Mouse (Mus musculus) CH12F3 (cell line): ENCODE measurements around the gene Tnfsfm13.
"Not testable (repeated sequence)": the region's sequence is repeated elsewhere in the genome, so short reads cannot be mapped to it uniquely, and the experiment has no call there.

Source experiments
- in situ Hi-C: fragments of 300-500 bp; cut with MboI; formaldehyde crosslinking; loops from 2 replicates; pipeline ENCODE4 v1.14.3; 2020; ENCODE audit warnings: low sequenced_read_pairs

The Tnfsfm13 gene

DNA sequence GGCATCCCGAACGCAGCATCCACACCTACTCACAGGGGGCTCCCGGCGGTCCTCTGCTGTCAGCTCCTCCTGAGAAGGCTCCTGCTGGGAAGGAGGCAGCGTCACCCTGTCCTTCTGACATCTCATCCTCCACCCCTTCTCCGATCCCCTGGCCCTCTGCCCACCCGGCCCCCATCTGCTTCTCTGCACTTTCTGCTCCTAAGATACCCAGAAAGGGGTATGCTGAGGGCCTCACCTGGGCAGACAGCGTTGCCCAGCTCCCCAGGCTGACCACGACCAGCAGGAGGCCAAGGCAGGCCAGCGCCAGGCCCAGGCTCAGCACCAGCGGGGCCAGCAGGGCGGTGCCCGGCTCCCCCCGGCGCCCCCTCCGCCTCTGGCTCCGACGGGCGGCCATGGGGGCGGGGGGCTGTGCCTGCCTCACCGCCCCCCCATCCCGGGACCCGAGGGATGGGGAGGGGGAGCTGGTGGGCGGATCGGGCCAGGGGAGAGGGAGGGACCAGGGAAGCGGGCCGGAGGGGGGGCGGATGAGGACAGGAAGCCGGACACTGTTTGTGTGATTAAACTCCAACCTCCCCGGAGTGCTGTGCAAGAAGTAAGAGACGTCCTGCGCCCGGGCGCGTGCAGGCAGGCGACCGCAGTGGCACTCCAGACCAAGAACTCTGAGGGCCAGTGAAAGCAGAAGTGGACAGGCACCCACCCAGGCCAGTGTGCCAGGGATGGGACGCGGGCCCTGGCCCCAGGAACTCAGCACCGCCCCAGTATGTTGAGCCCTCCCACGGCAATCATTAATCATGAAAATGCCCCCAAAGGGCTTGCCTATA, at the start of gene Tnfsfm13, which contains the start of gene Tnfsf12:
Gene Tnfsfm13, minus strand, starts transcription at position 738 of the 821 bp plus-strand sequence.
Gene Tnfsf12, minus strand, starts transcription at position 489 of the 821 bp plus-strand sequence.
- in situ Hi-C loops = no loop called here

- in situ Hi-C loops = not testable (repeated sequence)
Observed at GRCm38 (mm10) chr11:69731408-69731807, 35.5 kb upstream of the Tnfsfm13 start.

DNA sequence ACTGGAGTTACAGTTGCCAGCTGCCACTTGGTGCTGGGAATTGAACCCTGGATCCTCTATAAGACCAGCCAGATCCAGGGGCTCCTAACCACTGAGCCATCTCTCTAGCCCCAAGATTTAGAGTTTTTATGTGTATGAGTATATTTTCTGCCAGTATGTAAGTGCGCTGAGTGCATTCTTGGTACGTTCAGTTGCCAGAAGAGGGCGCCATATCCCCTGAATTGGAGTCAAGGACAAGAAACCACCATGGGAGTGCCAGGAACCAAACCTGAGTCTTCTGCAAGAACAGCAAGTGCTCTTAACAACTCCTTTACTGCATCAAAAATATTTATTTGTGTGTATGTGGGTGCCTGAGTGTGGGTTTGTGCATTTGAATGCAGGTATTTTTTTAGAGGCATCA, 33.2 kb upstream of the Tnfsfm13 start:
- in situ Hi-C loops = no loop called here

GRCm38 (mm10) chr11:69725951-69726350, 30.1 kb upstream of the Tnfsfm13 start:
- in situ Hi-C loops = no loop called here

GRCm38 (mm10) chr11:69723074-69723473, 27.2 kb upstream of the Tnfsfm13 start:
- in situ Hi-C loops = no loop called here

DNA sequence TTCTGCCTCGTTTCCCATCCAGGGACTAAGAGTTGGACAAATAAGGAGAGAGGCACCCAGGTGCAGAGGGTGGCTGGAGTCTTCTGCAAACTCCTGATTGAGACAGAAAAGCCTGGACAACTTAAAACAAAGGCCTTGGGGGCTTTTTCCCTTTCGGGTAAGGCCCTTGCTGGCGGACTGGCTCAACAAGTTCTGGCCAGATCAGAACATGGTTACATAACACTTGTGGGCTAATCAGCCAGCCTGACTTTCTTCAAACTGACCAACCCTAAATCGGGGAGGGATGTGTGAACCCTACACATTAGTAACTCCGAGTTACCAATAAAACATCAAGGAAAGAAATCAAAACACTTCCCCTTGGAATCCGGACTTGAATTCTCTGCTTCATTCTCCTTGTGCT, 25.0 kb upstream of the Tnfsfm13 start:
- in situ Hi-C loops = no loop called here

- in situ Hi-C loops = no loop called here
Observed at GRCm38 (mm10) chr11:69719423-69719822, 23.5 kb upstream of the Tnfsfm13 start.

- in situ Hi-C loops = no loop called here
Observed at GRCm38 (mm10) chr11:69718661-69719060, 22.8 kb upstream of the Tnfsfm13 start.

- in situ Hi-C loops = no loop called here
Observed at GRCm38 (mm10) chr11:69716953-69717352, 21.1 kb upstream of the Tnfsfm13 start.

DNA sequence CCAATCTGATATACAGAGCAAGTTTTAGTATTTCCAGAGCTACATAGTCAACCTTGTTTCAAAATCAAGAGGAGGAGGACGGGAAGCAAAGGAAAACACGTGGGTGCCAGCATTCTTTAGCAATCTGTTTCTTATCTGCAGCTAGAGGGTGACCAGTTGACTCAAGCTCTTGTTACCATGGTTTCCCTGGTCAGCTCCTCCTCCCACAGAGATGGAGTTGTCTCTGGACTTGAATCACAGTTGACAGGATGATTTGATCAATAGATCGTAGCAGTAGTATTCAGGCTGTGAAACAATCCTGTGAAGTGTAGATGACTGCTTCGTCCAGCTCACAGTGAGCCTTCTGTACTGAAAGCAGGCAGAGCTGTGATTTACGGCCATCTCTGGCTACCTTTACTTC, 20.0 kb upstream of the Tnfsfm13 start:
- in situ Hi-C loops = no loop called here

GRCm38 (mm10) chr11:69715482-69715881, 19.6 kb upstream of the Tnfsfm13 start:
- in situ Hi-C loops = no loop called here

- in situ Hi-C loops = no loop called here
Observed at GRCm38 (mm10) chr11:69714636-69715329, 18.9 kb upstream of the Tnfsfm13 start.

- in situ Hi-C loops = no loop called here
Observed at GRCm38 (mm10) chr11:69712954-69713672, 17.2 kb upstream of the Tnfsfm13 start.

GRCm38 (mm10) chr11:69711082-69711481, 15.2 kb upstream of the Tnfsfm13 start:
- in situ Hi-C loops = no loop called here

- in situ Hi-C loops = no loop called here
Observed at GRCm38 (mm10) chr11:69710470-69710869, 14.6 kb upstream of the Tnfsfm13 start.

GRCm38 (mm10) chr11:69709554-69710446, 13.9 kb upstream of the Tnfsfm13 start:
- in situ Hi-C loops = no loop called here

DNA sequence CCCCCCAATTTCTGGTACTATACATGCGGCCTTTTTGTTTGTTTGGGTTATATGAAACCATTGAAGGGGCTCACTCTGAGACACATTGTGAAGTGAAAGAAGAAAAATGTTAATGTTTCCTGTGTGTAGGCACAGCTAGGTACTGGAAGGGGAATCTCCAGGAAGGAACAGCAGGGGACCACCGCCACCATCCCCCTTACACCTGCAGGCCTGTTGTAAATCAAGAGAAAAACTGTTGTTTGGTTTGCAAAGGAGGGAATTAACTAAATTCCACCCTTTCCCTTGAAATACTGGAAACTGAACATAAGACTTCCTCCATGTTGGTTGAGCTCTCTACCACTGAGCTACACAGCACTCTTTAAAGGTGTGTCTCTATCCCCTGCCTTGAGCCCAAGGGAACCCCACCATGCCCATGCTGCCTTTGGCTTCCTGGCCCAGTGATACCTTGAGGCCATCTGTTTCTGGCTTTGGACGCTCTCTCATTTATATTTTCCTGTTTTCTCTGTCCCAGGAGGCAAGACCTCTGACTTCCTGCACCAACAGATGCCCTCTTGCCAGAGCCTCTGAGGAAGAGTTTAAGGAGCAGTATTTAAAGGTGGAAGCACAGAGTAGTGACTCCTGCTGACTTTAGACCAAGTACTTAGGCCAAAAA, 12.8 kb upstream of the Tnfsfm13 start:
- in situ Hi-C loops = no loop called here

DNA sequence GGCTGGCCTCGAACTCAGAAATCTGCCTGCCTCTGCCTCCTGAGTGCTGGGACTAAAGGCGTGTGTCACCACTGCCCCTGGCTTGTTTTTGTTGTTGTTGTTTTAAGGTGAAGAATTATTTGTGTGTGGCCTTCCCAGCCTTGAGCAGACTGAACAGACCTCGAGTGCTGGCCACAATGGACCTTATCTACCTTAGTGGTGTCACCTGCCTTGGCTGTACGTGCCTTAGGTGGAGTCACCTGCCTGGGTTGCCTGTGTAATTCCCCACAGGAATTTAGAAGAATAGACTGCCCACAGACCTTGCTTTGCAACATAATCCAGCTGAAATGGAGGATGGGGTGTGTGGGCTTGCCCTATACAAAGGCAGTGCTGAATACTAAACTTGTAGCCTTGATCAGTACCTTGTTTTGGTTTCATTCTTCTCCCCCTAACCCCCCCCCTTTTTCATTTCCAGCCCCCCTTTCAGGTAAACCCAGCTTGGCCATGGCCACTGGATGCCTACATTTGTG, 12.0 kb upstream of the Tnfsfm13 start:
- in situ Hi-C loops = no loop called here

- in situ Hi-C loops = no loop called here
Observed at GRCm38 (mm10) chr11:69707480-69707847, 11.6 kb upstream of the Tnfsfm13 start.
